Mouse (Mus musculus) monocyte, adult 59 days (primary cell): ENCODE data around the gene Chmp1a. TPM values are rescaled to one million over a fixed set of nuclear protein-coding genes. Genes with fewer than 3 reads are reported as not detected.

Experiments used
- total RNA-seq, 2 experiments: library from RNA; stranded (reverse); gene quantifications; one replicate each; pipeline ENCODE4 v1.2.4; 2023

The Chmp1a gene
- total RNA-seq: 10 to 100 TPM; 64.5 to 85.4 TPM

GRCm38 (mm10) chr8:123212321-123213117, at the start of gene Chmp1a, which contains the start of gene Spata33:
Gene Chmp1a, minus strand, starts transcription at chr8:123212763.
Gene Spata33, plus strand, starts transcription at chr8:123212832.

GRCm38 (mm10) chr8:123254099-123254885, 41.7 kb upstream of the Chmp1a start, which contains the start of the genes Zfp276 and Vps9d1:
Gene Zfp276, plus strand, starts transcription at chr8:123254195.
Gene Vps9d1, minus strand, starts transcription at chr8:123254348.

GRCm38 (mm10) chr8:123235520-123236497, 23.2 kb upstream of the Chmp1a start, which contains the start of gene Spata2l:
Gene Spata2l, minus strand, starts transcription at chr8:123236233.

GRCm38 (mm10) chr8:123224278-123225266, 12.0 kb upstream of the Chmp1a start, which contains the start of gene Cdk10:
Gene Cdk10, plus strand, starts transcription at chr8:123224842.

GRCm38 (mm10) chr8:123185566-123186409, 26.8 kb downstream of the Chmp1a start, which contains the start of gene Dpep1:
Gene Dpep1, plus strand, starts transcription at chr8:123186242.

GRCm38 (mm10) chr8:123157888-123158465, 54.6 kb downstream of the Chmp1a start, which contains the start of gene Sult5a1:
Gene Sult5a1, minus strand, starts transcription at chr8:123158315.

Other genes starting within 250 kb of the Chmp1a start
- 100 to 1,000 TPM; 187 to 205 TPM for gene Ankrd11, start 170.5 kb downstream of the Chmp1a start, total RNA-seq
- 10 to 100 TPM; 36.4 to 49.9 TPM for gene Spg7, start 149.8 kb downstream of the Chmp1a start, total RNA-seq
- 100 to 1,000 TPM; 788 to 834 TPM for gene Rpl13, start 110.4 kb downstream of the Chmp1a start, total RNA-seq
- not detected for gene Cpne7, start 95.4 kb downstream of the Chmp1a start, total RNA-seq
- not detected for gene Sult5a1, start 54.4 kb downstream of the Chmp1a start, total RNA-seq
- not detected for gene Dpep1, start 26.5 kb downstream of the Chmp1a start, total RNA-seq
- gene Spata33, start 69 bp upstream of the Chmp1a start, total RNA-seq: not detected
- 10 to 100 TPM; 39.0 to 46.4 TPM for gene Cdk10, start 12.1 kb upstream of the Chmp1a start, total RNA-seq
- 1 to 10 TPM; 4.3 to 5.1 TPM for gene Spata2l, start 23.5 kb upstream of the Chmp1a start, total RNA-seq
- 10 to 100 TPM; 27.8 to 36.5 TPM for gene Zfp276, start 41.4 kb upstream of the Chmp1a start, total RNA-seq
- 10 to 100 TPM; 67.4 to 82.9 TPM for gene Vps9d1, start 41.6 kb upstream of the Chmp1a start, total RNA-seq
- 10 to 100 TPM; 45.7 to 58.2 TPM for gene Fanca, start 105.8 kb upstream of the Chmp1a start, total RNA-seq
- gene Spire2, start 120.0 kb upstream of the Chmp1a start, total RNA-seq: not detected
- gene Tcf25, start 161.0 kb upstream of the Chmp1a start, total RNA-seq: 100 to 1,000 TPM; 189 to 231 TPM
- gene Mc1r, start 194.3 kb upstream of the Chmp1a start, total RNA-seq: not detected
- gene Tubb3, start 198.7 kb upstream of the Chmp1a start, total RNA-seq: under 1 TPM in 1 of 2 experiments, not detected in 1; 0.46 TPM
- 10 to 100 TPM; 22.6 to 24.2 TPM for gene Def8, start 210.8 kb upstream of the Chmp1a start, total RNA-seq